Mouse (Mus musculus) heart, postnatal 0 days (tissue): ENCODE data around the gene Sh2b2.

Source experiments
- CTCF ChIP-seq: IDR thresholded peaks from 2 replicates; pipeline ENCODE4 v1.5.1; 2016; ENCODE audit warnings: antibody characterized with exemption, control low read depth, low read depth
- EP300 ChIP-seq: IDR thresholded peaks from 2 replicates; pipeline ENCODE4 v1.6.1; 2016; ENCODE audit warnings: antibody characterized with exemption, low read depth

DNA sequence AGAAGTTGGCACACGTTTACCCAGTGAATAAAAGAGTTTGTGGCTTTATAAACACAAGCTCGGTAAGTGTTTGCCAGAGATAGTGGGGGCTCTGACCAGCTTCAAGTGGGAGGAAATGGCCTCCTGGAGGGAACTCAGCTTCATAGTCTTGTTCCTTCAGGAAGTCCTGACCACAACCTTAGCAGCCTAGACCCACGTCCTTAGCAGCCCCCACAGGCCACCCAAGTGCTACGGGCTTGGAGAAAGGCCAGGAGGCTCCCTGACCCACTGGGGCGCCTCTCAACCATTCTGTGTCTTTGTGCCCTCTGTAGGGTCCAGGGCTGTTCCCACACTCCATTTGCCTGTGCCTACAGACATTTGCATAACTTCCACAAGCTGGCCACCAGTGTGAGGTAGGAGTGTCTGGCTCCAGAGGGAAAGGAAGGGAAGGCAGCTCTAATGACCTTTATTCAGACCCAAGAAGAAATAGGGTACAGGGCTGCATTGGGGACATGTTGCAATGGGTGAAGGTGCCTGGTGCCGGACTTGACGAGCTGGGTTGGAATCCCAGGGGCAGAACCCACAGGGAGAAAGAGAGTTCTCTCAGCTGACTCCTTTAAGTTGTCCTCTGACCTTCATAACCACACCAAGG lies 20.0 kb downstream of the Sh2b2 start:
- TF ChIP-seq CTCF (no peak), EP300 (no peak)
